Mouse (Mus musculus) limb, embryonic 10.5 days (tissue): Measurements from ENCODE around the gene Bbox1. TPM values are rescaled to one million over a fixed set of nuclear protein-coding genes. Genes with fewer than 3 reads are reported as not detected.
A peak's percentile ranks its signal among the peaks of the same experiment; 100 is the strongest.

ENCODE experiments used
- DNase-seq: peaks from one replicate; pipeline ENCODE4 v3.0.0-alpha.2; 2017; ENCODE audit warnings: low spot score
- H3K27ac ChIP-seq: fragments of 300-500 bp; sonication (generic); 2 replicates; pipeline ENCODE4 v1.5.1; 2016; ENCODE audit warnings: mild to moderate bottlenecking
- H3K27me3 ChIP-seq: fragments of 300-500 bp; sonication (generic); 2 replicates; pipeline ENCODE4 v1.6.1; 2016; ENCODE audit warnings: low read depth, mild to moderate bottlenecking; ENCODE audit not compliant: poor library complexity, severe bottlenecking
- H3K36me3 ChIP-seq: fragments of 300-500 bp; sonication (generic); 2 replicates; pipeline ENCODE4 v1.6.1; 2016; ENCODE audit warnings: mild to moderate bottlenecking, moderate library complexity
- H3K4me1 ChIP-seq: fragments of 300-500 bp; sonication (generic); 2 replicates; pipeline ENCODE4 v1.6.1; 2016
- H3K4me3 ChIP-seq: fragments of 300-500 bp; sonication (generic); 2 replicates; pipeline ENCODE4 v1.5.1; 2016; ENCODE audit warnings: mild to moderate bottlenecking, moderate library complexity
- H3K9me3 ChIP-seq: fragments of 300-500 bp; sonication (generic); replicated peaks from 2 replicates; pipeline ENCODE4 v1.6.1; 2016; ENCODE audit warnings: mild to moderate bottlenecking
- WGBS: fragments of 180-500 bp; shearing (Covaris S2); methylation state at CpG from one replicate; pipeline ENCODE4 v1.1.7; 2016; 5-methylcytosine and 5-hydroxymethylcytosine counted together
- polyA plus RNA-seq: library from polyadenylated mRNA; unstranded; fragments of >200 nt; fragmentation: Nextera tagmentation; extraction: Ambion mirVana; gene quantifications from 2 replicates; pipeline ENCODE4 v1.2.1, GENCODE M21; 2016

Bbox1 gene
- polyA plus RNA-seq, 1 experiment from 2014 or later: 0.19 TPM

DNA sequence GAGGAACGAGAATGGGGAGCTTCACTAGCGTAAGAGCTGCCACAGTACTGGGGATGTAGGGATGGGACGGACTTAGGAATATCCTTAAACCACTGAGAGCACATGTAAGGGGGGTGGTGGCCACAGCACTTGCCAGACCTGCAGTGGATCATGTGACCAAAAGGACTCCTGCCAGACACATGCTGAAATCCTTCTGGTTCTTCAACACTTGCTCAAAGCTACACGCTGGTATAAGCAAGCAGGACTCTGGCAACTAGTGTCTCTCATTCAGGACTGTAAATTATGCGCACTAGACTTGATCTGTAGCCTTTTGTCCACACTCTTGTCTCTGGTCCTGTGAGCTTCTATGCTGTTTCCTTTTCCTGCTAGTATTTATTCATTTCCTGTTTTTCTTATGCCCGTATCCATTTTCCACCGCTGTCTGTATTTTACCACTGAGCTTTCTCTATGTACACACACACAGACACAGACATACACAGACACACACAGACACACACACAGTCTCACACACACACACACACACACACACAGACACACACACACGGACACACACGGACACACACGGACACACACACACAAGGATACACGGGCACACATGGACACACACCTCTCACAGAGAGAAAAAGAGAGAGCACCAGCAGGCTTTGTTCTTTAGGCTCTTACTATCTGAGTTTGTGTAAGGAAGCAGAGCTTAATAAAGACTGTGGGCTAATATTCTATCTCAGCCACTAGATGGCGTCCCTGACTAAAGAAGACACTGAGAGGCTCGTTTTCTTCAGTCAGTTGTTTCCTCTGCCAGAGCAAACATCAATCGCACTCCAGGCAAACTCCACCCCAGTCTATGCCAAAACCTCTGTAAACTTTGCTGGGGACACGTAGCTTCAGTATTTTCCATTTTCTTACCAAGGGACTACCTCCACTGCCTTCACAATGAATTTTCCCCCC lies 84.9 kb downstream of the Bbox1 start:
- H3K27ac ChIP-seq: peak overlapping the region; percentile 81

GRCm38 (mm10) chr2:110226421-110226820 lies 87.9 kb downstream of the Bbox1 start:
- Histone ChIP-seq H3K4me1 (peaks cover 18% of the 10 kb centered on the region), H3K9me3 (no peaks in the 10 kb centered on the region), H3K27ac (no peak overlapping the region), H3K4me3 (no peak overlapping the region), H3K27me3 (no peaks in the 10 kb centered on the region), H3K36me3 (no peaks in the 10 kb centered on the region)
- DNase-seq: no peak
- 76% methylated on average over 4 of the region's 4 CpGs for WGBS

More for the DNA sequence above, 84.9 kb downstream of the Bbox1 start:
- peak; percentile 49 for DNase-seq
- no peaks in the 10 kb centered on the region for H3K36me3 ChIP-seq
- no peaks in the 10 kb centered on the region for H3K27me3 ChIP-seq
- WGBS: 41% methylated on average over 15 of the region's 15 CpGs
- H3K4me1 ChIP-seq: peaks cover 18% of the 10 kb centered on the region
- H3K4me3 ChIP-seq: no peak overlapping the region
- H3K9me3 ChIP-seq: no peaks in the 10 kb centered on the region

- Histone ChIP-seq H3K4me1 (peaks cover 18% of the 10 kb centered on the region), H3K4me3 (no peak overlapping the region), H3K27me3 (no peaks in the 10 kb centered on the region), H3K9me3 (no peaks in the 10 kb centered on the region), H3K36me3 (no peaks in the 10 kb centered on the region), H3K27ac (no peak overlapping the region)
- no peak for DNase-seq
Observed at GRCm38 (mm10) chr2:110225969-110226368, 88.4 kb downstream of the Bbox1 start.

- WGBS: 92% methylated on average over 2 of the region's 2 CpGs
- no peaks in the 10 kb centered on the region for H3K36me3 ChIP-seq
- no peak overlapping the region for H3K27ac ChIP-seq
- H3K9me3 ChIP-seq: no peaks in the 10 kb centered on the region
- DNase-seq: no peak
- H3K4me1 ChIP-seq: no peaks in the 10 kb centered on the region
- H3K27me3 ChIP-seq: no peaks in the 10 kb centered on the region
- no peak overlapping the region for H3K4me3 ChIP-seq
Observed at GRCm38 (mm10) chr2:110222793-110223192, 91.6 kb downstream of the Bbox1 start.

DNA sequence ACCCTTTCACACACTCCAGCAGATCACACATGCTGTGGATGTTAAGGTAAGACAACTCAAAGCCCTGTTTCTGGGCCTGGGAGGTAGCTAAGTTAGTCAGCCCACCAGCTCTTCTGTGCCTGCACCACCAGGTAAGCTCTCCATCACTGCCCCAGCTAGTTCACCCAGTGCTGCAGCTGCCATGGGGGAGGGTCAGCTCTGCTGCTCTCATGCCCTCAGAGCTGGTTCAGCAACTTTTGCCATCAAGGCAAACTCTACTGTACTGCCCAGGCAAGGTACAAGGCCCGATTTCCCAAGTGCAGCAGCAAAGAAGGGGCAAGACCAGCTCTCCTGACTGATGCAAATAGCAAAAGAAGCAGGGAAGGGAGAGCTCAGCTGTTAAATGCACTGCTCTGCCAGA lies 93.9 kb downstream of the Bbox1 start:
- Histone ChIP-seq H3K27me3 (no peaks in the 10 kb centered on the region), H3K9me3 (no peaks in the 10 kb centered on the region), H3K36me3 (no peaks in the 10 kb centered on the region), H3K27ac (no peak overlapping the region), H3K4me3 (no peak overlapping the region), H3K4me1 (no peaks in the 10 kb centered on the region)
- 77% methylated on average over 1 of the region's 1 CpGs for WGBS
- no peak for DNase-seq

DNA sequence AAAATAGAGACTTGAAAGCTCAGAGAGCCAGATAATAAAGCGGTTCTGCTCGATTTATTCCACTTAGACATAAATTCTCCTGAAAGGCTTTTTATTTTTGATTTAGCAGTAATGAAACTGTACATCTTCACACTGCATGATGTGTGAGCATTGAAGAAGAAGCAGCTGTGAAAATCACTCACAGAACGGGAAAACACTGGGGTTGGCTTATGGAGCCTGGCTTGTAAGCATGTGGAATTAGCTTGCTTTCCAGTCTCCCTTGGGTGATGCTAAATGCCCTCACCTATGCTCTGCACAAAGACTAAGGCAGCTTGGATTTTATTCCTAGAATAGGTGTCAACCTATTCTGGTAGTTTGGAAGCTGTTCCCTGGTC lies 98.7 kb downstream of the Bbox1 start:
- Histone ChIP-seq H3K36me3 (no peaks in the 10 kb centered on the region), H3K9me3 (no peaks in the 10 kb centered on the region), H3K4me3 (no peak overlapping the region), H3K4me1 (no peaks in the 10 kb centered on the region), H3K27ac (no peak overlapping the region), H3K27me3 (no peaks in the 10 kb centered on the region)
- DNase-seq: no peak
- 88% methylated on average over 3 of the region's 3 CpGs for WGBS

DNA sequence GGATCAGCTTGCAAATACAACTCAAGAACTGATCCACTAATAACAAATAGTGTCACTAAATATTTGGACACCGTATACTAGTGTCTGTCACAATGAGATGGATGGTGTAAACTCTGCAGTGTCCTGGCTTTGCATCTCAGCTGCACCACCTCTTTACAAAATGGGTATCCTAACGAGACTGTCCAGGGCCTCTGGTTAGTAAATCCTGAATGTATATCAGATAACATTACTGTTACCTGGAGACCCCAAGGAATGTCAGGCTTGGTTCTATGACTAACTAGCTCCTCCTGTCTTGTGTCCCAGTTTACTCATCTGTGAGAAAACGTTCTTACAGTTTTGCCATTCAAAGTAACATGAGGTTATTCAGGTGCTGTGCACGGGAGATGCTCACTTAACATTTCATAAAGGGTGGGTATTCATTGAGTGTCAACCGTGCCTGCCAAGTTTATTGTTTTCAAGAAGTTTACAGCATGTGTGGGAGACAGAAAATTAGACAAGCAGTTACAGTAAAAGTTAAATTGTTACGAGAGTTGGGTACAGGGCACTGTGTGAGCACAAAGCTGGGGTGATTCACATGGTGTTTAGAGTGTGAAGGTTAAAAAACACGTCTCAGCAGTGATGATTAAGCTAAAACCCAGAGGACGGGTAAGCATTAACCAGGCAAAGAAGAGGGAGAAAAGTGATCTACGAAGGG lies 99.2 kb downstream of the Bbox1 start:
- Histone ChIP-seq H3K36me3 (no peaks in the 10 kb centered on the region), H3K4me1 (no peaks in the 10 kb centered on the region), H3K9me3 (no peaks in the 10 kb centered on the region), H3K4me3 (no peak overlapping the region), H3K27ac (no peak overlapping the region), H3K27me3 (no peaks in the 10 kb centered on the region)
- 80% methylated on average over 9 of the region's 9 CpGs for WGBS
- no peak for DNase-seq

DNA sequence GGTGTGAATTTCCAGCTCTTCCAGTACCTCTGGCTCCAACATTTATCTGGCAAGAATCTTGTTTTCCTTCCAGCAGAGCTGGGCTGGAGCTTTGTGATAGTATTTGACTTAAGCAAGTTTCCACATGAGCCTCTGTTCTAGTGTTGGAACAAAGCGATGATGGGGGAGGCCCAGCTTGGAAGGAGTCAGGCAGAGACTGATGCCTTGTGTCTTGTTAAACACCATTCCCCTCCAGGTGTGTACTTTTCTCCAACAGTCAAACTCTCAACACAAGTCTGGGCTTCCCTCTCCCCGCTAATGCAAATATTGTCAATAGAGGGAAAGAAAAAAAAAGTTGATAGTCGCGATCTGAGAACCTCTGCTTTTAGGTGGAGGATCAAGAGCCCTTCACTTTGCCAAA lies 100.1 kb downstream of the Bbox1 start:
- no peaks in the 10 kb centered on the region for H3K4me1 ChIP-seq
- H3K4me3 ChIP-seq: no peak overlapping the region
- 87% methylated on average over 4 of the region's 4 CpGs for WGBS
- no peaks in the 10 kb centered on the region for H3K27me3 ChIP-seq
- H3K9me3 ChIP-seq: no peaks in the 10 kb centered on the region
- H3K27ac ChIP-seq: no peak overlapping the region
- H3K36me3 ChIP-seq: no peaks in the 10 kb centered on the region
- no peak for DNase-seq

Other genes with a start within 250 kb of the Bbox1 start
- 24.3 and 46.5 TPM in 2 replicates for gene Fibin, start 48.6 kb upstream of the Bbox1 start, polyA plus RNA-seq